Mouse (Mus musculus): Measurements from ENCODE around the gene Pdcd7. TPM values are rescaled to one million over a fixed set of nuclear protein-coding genes. Genes with fewer than 3 reads are reported as not detected.
"Not testable (repeated sequence)": the region's sequence is repeated elsewhere in the genome, so short reads cannot be mapped to it uniquely, and the experiment has no call there.

Gene Pdcd7
- polyA plus RNA-seq, 1 experiment from 2014 or later = 9.8 TPM

DNA sequence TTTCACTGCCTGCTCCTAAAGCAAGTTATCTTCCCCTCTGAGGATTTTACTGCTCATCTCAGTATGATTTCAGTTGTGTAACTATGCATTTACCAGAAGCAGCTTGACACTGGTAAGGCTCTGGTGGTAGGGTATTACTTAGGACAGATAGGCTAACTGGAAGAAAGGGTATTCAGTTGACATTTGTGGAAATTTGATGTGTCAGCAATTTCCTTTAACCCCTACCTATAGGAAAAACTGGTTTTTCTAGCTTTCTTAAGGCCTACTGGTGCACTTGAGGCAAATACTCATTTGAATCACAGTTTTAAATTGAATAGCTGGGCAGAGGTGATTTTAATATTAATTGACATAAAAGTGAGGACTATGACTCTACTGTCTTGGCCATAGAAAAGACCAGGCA lies 19.9 kb upstream of the Pdcd7 start:
- peaks cover 88% of the 10 kb centered on the region for H3K36me3 ChIP-seq
- no peak for ATAC-seq (replicated peaks; ENCODE audit: low FRiP score)

DNA sequence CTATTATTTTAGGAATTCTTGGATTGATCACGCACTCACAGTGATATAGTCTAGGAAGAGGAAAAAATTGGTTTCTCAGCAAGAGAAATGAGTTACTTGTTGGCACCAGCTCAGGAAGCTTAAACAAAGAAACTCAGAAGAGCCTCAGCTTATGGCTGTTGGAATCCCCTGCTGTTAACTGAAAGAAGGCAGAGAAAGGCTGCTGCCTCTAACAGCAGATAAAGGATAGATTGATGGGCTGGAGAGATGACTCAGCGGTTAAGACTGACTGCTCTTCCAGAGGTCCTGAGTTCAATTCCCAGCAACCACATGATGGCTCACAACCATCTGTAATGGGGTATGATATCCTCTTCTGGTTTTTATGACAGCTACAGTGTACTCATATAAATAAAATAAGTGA lies 18.5 kb upstream of the Pdcd7 start:
- Histone ChIP-seq H3K9me3 (replicated peaks) (no peaks in the 10 kb centered on the region), H3K4me1 (no peaks in the 10 kb centered on the region), H3K27me3 (no peaks in the 10 kb centered on the region), H3K4me3 (replicated peaks) (no peak overlapping the region), H3K4me2 (no peak overlapping the region), H3K9ac (no peak overlapping the region), H3K27ac (no peak overlapping the region), H3K36me3 (peaks cover 86% of the 10 kb centered on the region)
- no peak for ATAC-seq (replicated peaks; ENCODE audit: low FRiP score)
- WGBS = 90% methylated on average over 2 of the region's 2 CpGs

More for the DNA sequence above, 19.9 kb upstream of the Pdcd7 start:
- H3K4me2 ChIP-seq = no peak overlapping the region
- no peaks in the 10 kb centered on the region for H3K27me3 ChIP-seq
- no peak overlapping the region for H3K27ac ChIP-seq
- H3K4me3 ChIP-seq (replicated peaks) = no peak overlapping the region
- H3K4me1 ChIP-seq = no peaks in the 10 kb centered on the region
- H3K9ac ChIP-seq = no peak overlapping the region
- no peaks in the 10 kb centered on the region for H3K9me3 ChIP-seq (replicated peaks)

- no peaks in the 10 kb centered on the region for H3K4me1 ChIP-seq
- peaks cover 27% of the 10 kb centered on the region for H3K36me3 ChIP-seq
- H3K27me3 ChIP-seq = no peaks in the 10 kb centered on the region
- H3K4me2 ChIP-seq = no peak overlapping the region
- H3K4me3 ChIP-seq (replicated peaks) = no peak overlapping the region
- H3K27ac ChIP-seq = no peak overlapping the region
- ATAC-seq (replicated peaks; ENCODE audit: low FRiP score) = no peak
- no peaks in the 10 kb centered on the region for H3K9me3 ChIP-seq (replicated peaks)
- no peak overlapping the region for H3K9ac ChIP-seq
- 80% methylated on average over 5 of the region's 5 CpGs for WGBS
These were observed 11.9 kb upstream of the Pdcd7 start for GRCm38 (mm10) chr9:65333958-65334357.

DNA sequence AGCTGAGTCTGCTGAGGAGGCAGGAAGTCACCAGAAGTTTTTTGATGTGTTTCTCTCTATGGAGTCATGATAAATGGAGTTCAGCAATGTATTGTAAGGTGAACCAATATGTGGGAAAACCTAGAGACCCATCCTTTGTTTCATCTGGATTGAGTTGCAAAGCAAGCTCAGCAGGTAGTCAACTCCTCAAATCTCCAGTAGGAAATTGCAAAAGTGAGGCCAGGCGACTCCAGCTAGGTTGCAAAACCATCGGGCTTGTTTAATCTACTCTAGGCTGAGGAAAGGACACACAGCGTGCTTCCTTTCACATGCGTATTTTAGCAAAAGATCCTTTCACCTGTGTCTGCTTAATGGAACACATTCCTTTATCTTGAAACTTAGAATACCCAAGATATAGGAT lies 6.8 kb upstream of the Pdcd7 start:
- Histone ChIP-seq H3K36me3 (no peaks in the 10 kb centered on the region), H3K9ac (no peak overlapping the region), H3K4me2 (no peak overlapping the region), H3K4me3 (replicated peaks) (no peak overlapping the region), H3K9me3 (replicated peaks) (no peaks in the 10 kb centered on the region), H3K27ac (no peak overlapping the region), H3K27me3 (0 out of 2 replicates have a peak, but pooled peaks cover 2% of the 10 kb centered on the region), H3K4me1 (no peaks in the 10 kb centered on the region)
- no peak for ATAC-seq (replicated peaks; ENCODE audit: low FRiP score)
- WGBS = 86% methylated on average over 4 of the region's 4 CpGs

- Histone ChIP-seq H3K9me3 (replicated peaks) (peaks cover 5% of the 10 kb centered on the region; the same call in 1 of the 2 replicates), H3K36me3 (no peaks in the 10 kb centered on the region), H3K27ac (no peak overlapping the region), H3K9ac (no peak overlapping the region), H3K4me1 (no peaks in the 10 kb centered on the region), H3K27me3 (0 out of 2 replicates have a peak, but pooled peaks cover 2% of the 10 kb centered on the region), H3K4me2 (no peak overlapping the region), H3K4me3 (replicated peaks) (no peak overlapping the region)
- ATAC-seq (replicated peaks; ENCODE audit: low FRiP score) = no peak
- WGBS = 89% methylated on average over 2 of the region's 2 CpGs
These were observed 5.5 kb upstream of the Pdcd7 start for GRCm38 (mm10) chr9:65340414-65340813.

GRCm38 (mm10) chr9:65345439-65345838 lies 465 bp upstream of the Pdcd7 start:
- peak overlapping the region; percentile 89 for H3K4me3 ChIP-seq (replicated peaks)
- H3K4me1 ChIP-seq = peaks cover 11% of the 10 kb centered on the region
- 68% methylated on average over 11 of the region's 11 CpGs for WGBS
- peak overlapping the region; percentile 99 for H3K27ac ChIP-seq
- peak overlapping the region; percentile 81 for H3K4me2 ChIP-seq
- H3K9ac ChIP-seq = peak overlapping the region; percentile 99
- not testable (repeated sequence) for H3K9me3 ChIP-seq (replicated peaks); ATAC-seq (replicated peaks; ENCODE audit: low FRiP score); H3K27me3 ChIP-seq; H3K36me3 ChIP-seq

DNA sequence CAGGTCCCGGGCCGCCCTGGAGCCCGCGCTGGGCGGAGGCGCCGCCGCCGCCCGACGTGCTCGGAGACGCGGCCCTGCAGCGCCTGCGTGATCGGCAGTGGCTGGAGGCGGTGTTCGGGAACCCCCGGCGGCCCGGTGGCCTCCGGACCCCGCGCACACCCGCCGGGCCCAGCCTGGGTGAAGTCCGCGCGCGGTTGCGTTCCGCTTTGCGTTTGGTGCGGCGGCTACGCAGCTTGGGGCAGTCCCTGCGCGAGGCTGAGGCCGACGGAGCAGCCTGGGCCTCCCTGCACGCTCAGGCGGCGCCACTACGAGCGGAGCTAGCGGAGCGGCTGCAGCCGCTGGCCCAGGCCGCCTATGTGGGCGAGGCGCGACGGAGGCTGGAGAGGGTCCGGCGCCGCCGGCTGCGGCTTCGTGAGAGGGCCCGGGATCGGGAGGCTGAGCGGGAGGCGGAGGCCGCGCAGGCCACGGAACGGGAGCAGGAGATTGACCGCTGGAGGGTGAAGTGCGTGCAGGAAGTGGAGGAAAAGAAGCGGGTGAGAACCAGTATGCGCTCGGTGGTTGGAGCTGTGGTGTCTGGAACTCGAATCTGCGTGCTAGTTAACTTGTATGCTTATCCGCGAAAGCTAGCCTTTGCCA lies 690 bp downstream of the Pdcd7 start:
- peak; percentile 80 for ATAC-seq (replicated peaks; ENCODE audit: low FRiP score)

GRCm38 (mm10) chr9:65347112-65347850 lies 1.4 kb downstream of the Pdcd7 start:
- Histone ChIP-seq H3K36me3 (no peaks in the 10 kb centered on the region), H3K27me3 (0 out of 2 replicates have a peak, but pooled peaks cover 2% of the 10 kb centered on the region), H3K4me3 (replicated peaks) (peak overlapping the region; percentile 89), H3K4me1 (peaks cover 11% of the 10 kb centered on the region), H3K9me3 (replicated peaks) (peaks cover 5% of the 10 kb centered on the region; the same call in 1 of the 2 replicates), H3K4me2 (peak overlapping the region; percentile 81), H3K9ac (peak overlapping the region; percentile 99), H3K27ac (peak overlapping the region; percentile 99)
- 41% methylated on average over 8 of the region's 8 CpGs for WGBS
- ATAC-seq (replicated peaks; ENCODE audit: low FRiP score) = no peak

More for the DNA sequence above, 690 bp downstream of the Pdcd7 start:
- under 1% methylated on average over 77 of the region's 77 CpGs for WGBS
- peak overlapping the region; percentile 89 for H3K4me3 ChIP-seq (replicated peaks)
- H3K9me3 ChIP-seq (replicated peaks) = peaks cover 5% of the 10 kb centered on the region; the same call in 1 of the 2 replicates
- H3K27ac ChIP-seq = peak overlapping the region; percentile 99
- H3K9ac ChIP-seq = peak overlapping the region; percentile 99
- H3K4me2 ChIP-seq = peak overlapping the region; percentile 81
- 0 out of 2 replicates have a peak, but pooled peaks cover 2% of the 10 kb centered on the region for H3K27me3 ChIP-seq
- peaks cover 11% of the 10 kb centered on the region for H3K4me1 ChIP-seq
- no peaks in the 10 kb centered on the region for H3K36me3 ChIP-seq

DNA sequence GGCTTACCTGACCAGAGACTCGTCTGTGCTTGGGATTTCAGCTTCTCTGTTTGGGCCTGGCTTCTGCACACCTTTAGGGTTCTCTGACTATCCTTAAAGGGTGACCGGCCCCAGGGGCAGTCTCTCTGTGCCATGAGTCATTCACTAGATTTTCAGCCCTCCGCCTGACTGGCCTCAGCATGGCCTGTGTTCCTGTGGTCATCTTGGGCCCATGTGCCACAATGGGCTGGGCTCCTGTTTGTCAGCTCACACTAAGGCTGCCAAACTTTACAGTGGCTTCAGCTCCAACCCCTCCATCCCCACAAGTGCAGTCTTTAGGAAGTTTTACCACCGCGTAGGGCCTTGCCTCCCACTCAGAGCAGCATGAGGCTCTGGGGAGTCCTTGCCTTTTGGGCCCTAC lies 7.3 kb downstream of the Pdcd7 start:
- no peak overlapping the region for H3K4me2 ChIP-seq
- ATAC-seq (replicated peaks; ENCODE audit: low FRiP score) = no peak
- H3K4me3 ChIP-seq (replicated peaks) = no peak overlapping the region
- no peaks in the 10 kb centered on the region for H3K9me3 ChIP-seq (replicated peaks)
- 79% methylated on average over 5 of the region's 5 CpGs for WGBS
- no peaks in the 10 kb centered on the region for H3K27me3 ChIP-seq
- H3K4me1 ChIP-seq = no peaks in the 10 kb centered on the region
- H3K27ac ChIP-seq = no peak overlapping the region
- no peak overlapping the region for H3K9ac ChIP-seq
- H3K36me3 ChIP-seq = peaks cover 42% of the 10 kb centered on the region

- no peak overlapping the region for H3K4me2 ChIP-seq
- 87% methylated on average over 7 of the region's 7 CpGs for WGBS
- H3K27me3 ChIP-seq = no peaks in the 10 kb centered on the region
- H3K9ac ChIP-seq = no peak overlapping the region
- H3K36me3 ChIP-seq = peaks cover 74% of the 10 kb centered on the region
- H3K4me1 ChIP-seq = no peaks in the 10 kb centered on the region
- H3K9me3 ChIP-seq (replicated peaks) = no peaks in the 10 kb centered on the region
- ATAC-seq (replicated peaks; ENCODE audit: low FRiP score) = no peak
- H3K27ac ChIP-seq = no peak overlapping the region
- H3K4me3 ChIP-seq (replicated peaks) = no peak overlapping the region
These were observed 10.7 kb downstream of the Pdcd7 start for GRCm38 (mm10) chr9:65356561-65356960.

DNA sequence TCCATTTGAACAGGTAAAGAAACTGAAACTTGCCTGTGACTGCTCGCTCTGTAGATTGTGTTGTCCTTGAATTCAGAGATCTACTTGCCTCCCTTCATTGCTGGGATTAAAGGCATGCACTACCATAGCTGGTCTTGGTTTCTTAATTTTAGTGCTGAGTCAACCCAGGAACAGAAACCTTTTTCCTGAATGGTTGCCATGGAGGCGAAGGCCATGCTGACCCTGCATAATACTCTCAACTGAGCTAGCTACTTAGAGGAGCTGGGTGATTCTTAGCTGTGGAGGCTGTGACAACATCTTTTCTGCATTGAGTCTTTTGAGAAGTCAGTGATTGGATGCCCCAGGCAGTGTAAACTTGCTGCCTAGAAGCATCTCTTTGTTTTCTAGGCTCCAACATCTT lies 11.1 kb downstream of the Pdcd7 start:
- H3K4me1 ChIP-seq = no peaks in the 10 kb centered on the region
- H3K9me3 ChIP-seq (replicated peaks) = no peaks in the 10 kb centered on the region
- no peak overlapping the region for H3K4me2 ChIP-seq
- 96% methylated on average over 2 of the region's 2 CpGs for WGBS
- no peak overlapping the region for H3K9ac ChIP-seq
- no peak overlapping the region for H3K4me3 ChIP-seq (replicated peaks)
- ATAC-seq (replicated peaks; ENCODE audit: low FRiP score) = no peak
- no peak overlapping the region for H3K27ac ChIP-seq
- H3K36me3 ChIP-seq = peaks cover 78% of the 10 kb centered on the region
- H3K27me3 ChIP-seq = no peaks in the 10 kb centered on the region

GRCm38 (mm10) chr9:65358956-65359480 lies 13.1 kb downstream of the Pdcd7 start:
- H3K4me3 ChIP-seq (replicated peaks) = no peak overlapping the region
- ATAC-seq (replicated peaks; ENCODE audit: low FRiP score) = no peak
- H3K27me3 ChIP-seq = no peaks in the 10 kb centered on the region
- H3K27ac ChIP-seq = no peak overlapping the region
- peaks cover 5% of the 10 kb centered on the region; the same call in 1 of the 2 replicates for H3K4me1 ChIP-seq
- WGBS = 88% methylated on average over 1 of the region's 1 CpGs
- H3K9ac ChIP-seq = no peak overlapping the region
- peaks cover 84% of the 10 kb centered on the region for H3K36me3 ChIP-seq
- H3K4me2 ChIP-seq = no peak overlapping the region
- H3K9me3 ChIP-seq (replicated peaks) = no peaks in the 10 kb centered on the region

Measured in kidney, embryonic 15.5 days (tissue).